Comparison of ENCODE assay signal across 27 mouse cellular contexts in genomic region chr1:181271164-181271563, GRCm38 (mm10). TPM values are rescaled to one million over a fixed set of nuclear protein-coding genes. Genes with fewer than 3 reads are reported as not detected.
DNase-seq lines count a peak whose midpoint lies in the region; ATAC-seq lines count a peak whose summit lies in the region.
"Had no signal": no experiment of that assay in that cellular context is flagged by ENCODE, and none has a peak within 500 bp of the region (broad histone marks: within the 10 kb centered on the region; RNA-seq: fewer than 3 reads in every experiment).

No protein-coding gene starts in this region.

- H3K4me2 ChIP-seq in liver, embryonic 12.5 days = no peak overlapping the region
- no peak overlapping the region for H3K4me2 ChIP-seq in liver, embryonic 11.5 days
- no peak overlapping the region for H3K4me2 ChIP-seq in liver, embryonic 15.5 days
- no peak overlapping the region for H3K4me2 ChIP-seq in hindbrain, embryonic 13.5 days
- H3K4me2 ChIP-seq in forebrain, embryonic 12.5 days = no peak overlapping the region
- H3K4me2 ChIP-seq: heart, embryonic 13.5 days; hindbrain, embryonic 15.5 days had no signal

- H3K27me3 ChIP-seq in liver, embryonic 12.5 days (replicated peaks) = peaks cover 19% of the 10 kb centered on the region
- H3K27me3 ChIP-seq in liver, embryonic 11.5 days (replicated peaks; ENCODE audit: control insufficient read depth, insufficient read depth, low read length) = no peaks in the 10 kb centered on the region
- peaks cover 9% of the 10 kb centered on the region for H3K27me3 ChIP-seq in liver, embryonic 15.5 days
- H3K27me3 ChIP-seq in hindbrain, embryonic 13.5 days = no peaks in the 10 kb centered on the region
- 0 out of 2 replicates have a peak, but pooled peaks cover 4% of the 10 kb centered on the region for H3K27me3 ChIP-seq in forebrain, embryonic 12.5 days
- H3K27me3 ChIP-seq: CH12.LX; hindbrain, embryonic 15.5 days; Patski had no signal

- no peak overlapping the region for H3K4me3 ChIP-seq in liver, embryonic 12.5 days
- H3K4me3 ChIP-seq in liver, embryonic 11.5 days (ENCODE audit: low read depth, low read length) = no peak overlapping the region
- H3K4me3 ChIP-seq in liver, embryonic 15.5 days (replicated peaks) = no peak overlapping the region
- no peak overlapping the region for H3K4me3 ChIP-seq in hindbrain, embryonic 13.5 days
- no peak overlapping the region for H3K4me3 ChIP-seq in forebrain, embryonic 12.5 days (replicated peaks)
- H3K4me3 ChIP-seq: forebrain, embryonic 10.5 days; gastrocnemius, adult 2 months; heart, embryonic 10.5 days; heart, embryonic 13.5 days; hindbrain, embryonic 15.5 days had no signal

- H3K4me1 ChIP-seq in liver, embryonic 12.5 days = peaks cover 23% of the 10 kb centered on the region
- H3K4me1 ChIP-seq in liver, embryonic 11.5 days (replicated peaks; ENCODE audit: control insufficient read depth, insufficient read depth, low read length) = no peaks in the 10 kb centered on the region
- peaks cover 22% of the 10 kb centered on the region for H3K4me1 ChIP-seq in liver, embryonic 15.5 days (replicated peaks)
- no peaks in the 10 kb centered on the region; the same call in 1 of the 2 replicates for H3K4me1 ChIP-seq in hindbrain, embryonic 13.5 days (replicated peaks)
- peaks cover 7% of the 10 kb centered on the region for H3K4me1 ChIP-seq in forebrain, embryonic 12.5 days

- WGBS in liver, embryonic 12.5 days (ENCODE audit: insufficient replicate concordance) = 80% methylated on average over 5 of the region's 5 CpGs
- WGBS in liver, embryonic 11.5 days = 85% methylated on average over 5 of the region's 5 CpGs
- WGBS in liver, embryonic 15.5 days (ENCODE audit: insufficient replicate concordance) = 79% methylated on average over 5 of the region's 5 CpGs
- WGBS in hindbrain, embryonic 13.5 days = 79% methylated on average over 5 of the region's 5 CpGs
- WGBS in forebrain, embryonic 12.5 days = 91% methylated on average over 5 of the region's 5 CpGs

- H3K9me3 ChIP-seq in liver, embryonic 12.5 days (replicated peaks) = no peaks in the 10 kb centered on the region
- H3K9me3 ChIP-seq in liver, embryonic 11.5 days (ENCODE audit: control insufficient read depth, low read length) = no peaks in the 10 kb centered on the region
- no peaks in the 10 kb centered on the region for H3K9me3 ChIP-seq in liver, embryonic 15.5 days (replicated peaks)
- H3K9me3 ChIP-seq in hindbrain, embryonic 13.5 days = no peaks in the 10 kb centered on the region
- H3K9me3 ChIP-seq in forebrain, embryonic 12.5 days = no peaks in the 10 kb centered on the region
- H3K9me3 ChIP-seq: forebrain, embryonic 10.5 days; heart, embryonic 10.5 days; heart, embryonic 13.5 days; hindbrain, embryonic 15.5 days had no signal

- DNase-seq in liver, embryonic 11.5 days (ENCODE audit: low spot score) = no peak
- DNase-seq: adrenal gland, postnatal 10 days; adrenal gland, postnatal 36 days; B cell, adult 2 months; cerebellum, adult 18-20 months; cerebellum, adult 9-10 months; cerebellum, postnatal 14 days; forebrain, postnatal 0 days; gastrocnemius, adult 2 months; gastrocnemius, postnatal 14 days; heart, adult 18-20 months; heart, postnatal 14 days; heart, postnatal 4 days had no signal

- peak overlapping the region; percentile 25; the same call in 1 of the 2 replicates for H3K27ac ChIP-seq in liver, embryonic 12.5 days
- H3K27ac ChIP-seq in liver, embryonic 11.5 days (ENCODE audit: low read depth, low read length) = no peak overlapping the region
- H3K27ac ChIP-seq in liver, embryonic 15.5 days (replicated peaks) = 0 out of 2 replicates have a peak overlapping the region, but pooled peaks have one; percentile 31
- no peak overlapping the region for H3K27ac ChIP-seq in hindbrain, embryonic 13.5 days
- H3K27ac ChIP-seq in forebrain, embryonic 12.5 days = no peak overlapping the region
- H3K27ac ChIP-seq: forebrain, embryonic 10.5 days; gastrocnemius, adult 2 months; heart, embryonic 10.5 days; heart, embryonic 13.5 days; hindbrain, embryonic 15.5 days had no signal

- H3K9ac ChIP-seq in liver, embryonic 12.5 days = no peak overlapping the region
- H3K9ac ChIP-seq in liver, embryonic 11.5 days (ENCODE audit: low read depth, low read length) = no peak overlapping the region
- H3K9ac ChIP-seq in liver, embryonic 15.5 days = no peak overlapping the region
- no peak overlapping the region for H3K9ac ChIP-seq in hindbrain, embryonic 13.5 days
- H3K9ac ChIP-seq in forebrain, embryonic 12.5 days = no peak overlapping the region
- H3K9ac ChIP-seq: forebrain, postnatal 0 days; heart, embryonic 13.5 days; hindbrain, embryonic 15.5 days had no signal

- no peaks in the 10 kb centered on the region for H3K36me3 ChIP-seq in liver, embryonic 12.5 days
- H3K36me3 ChIP-seq in liver, embryonic 11.5 days (ENCODE audit: control insufficient read depth, insufficient read depth, low read length) = no peaks in the 10 kb centered on the region
- no peaks in the 10 kb centered on the region for H3K36me3 ChIP-seq in liver, embryonic 15.5 days (replicated peaks)
- H3K36me3 ChIP-seq in hindbrain, embryonic 13.5 days = no peaks in the 10 kb centered on the region
- no peaks in the 10 kb centered on the region for H3K36me3 ChIP-seq in forebrain, embryonic 12.5 days (replicated peaks)
- H3K36me3 ChIP-seq: forebrain, embryonic 10.5 days; G1E; heart, embryonic 10.5 days; heart, embryonic 13.5 days; hindbrain, embryonic 15.5 days had no signal

- no peak for ATAC-seq in liver, embryonic 12.5 days
- ATAC-seq in liver, embryonic 11.5 days (replicated peaks; ENCODE audit: low FRiP score) = no peak
- ATAC-seq in liver, embryonic 15.5 days (ENCODE audit: insufficient read depth) = peak; percentile 7; the same call in 1 of the 2 replicates
- ATAC-seq in megakaryocyte-erythroid progenitor cell, adult 5-6 weeks (replicated peaks; ENCODE audit: low FRiP score, low TSS enrichment, poor library complexity, severe bottlenecking) = peak; percentile 37; the same call in 1 of the 2 replicates
- no peak for ATAC-seq in hindbrain, embryonic 13.5 days (ENCODE audit: low FRiP score)
- ATAC-seq in inflammation-experienced regulatory T-cells, adult 6 months = no peak
- no peak for ATAC-seq in forebrain, embryonic 12.5 days (ENCODE audit: low FRiP score)
- ATAC-seq: forebrain, embryonic 14.5 days; forebrain, postnatal 0 days; Patski had no signal

RNA-seq across cellular contexts. Expression of gene Wdr26, which starts 59.4 kb away (rescaled TPM):
- 52.5 and 56.7 TPM in 2 replicates for polyA plus RNA-seq in liver, embryonic 12.5 days (2016; fragmentation: Nextera tagmentation; extraction: Ambion mirVana)
- 33.8 and 40.0 TPM in 2 replicates for polyA plus RNA-seq in liver, embryonic 11.5 days (2014; fragmentation: Nextera tagmentation; extraction: Ambion mirVana)
- 40.8 and 45.0 TPM in 2 replicates for polyA plus RNA-seq in liver, embryonic 15.5 days (2015; fragmentation: Nextera tagmentation; extraction: Ambion mirVana)
- 93.5 and 155 TPM in 2 replicates for total RNA-seq in megakaryocyte-erythroid progenitor cell, adult 5-6 weeks (2014; fragmentation: Nextera tagmentation)
- total RNA-seq in megakaryocyte-erythroid progenitor cell, adult 5-6 weeks (2017) = 84.8 and 102 TPM in 2 replicates
- 45.9 and 46.0 TPM in 2 replicates for polyA plus RNA-seq in hindbrain, embryonic 13.5 days (2015; fragmentation: Nextera tagmentation; extraction: Ambion mirVana)
- polyA plus RNA-seq in inflammation-experienced regulatory T-cells, adult 6 months (2017; shearing (Covaris generic)) = 10 to 100 TPM; 40.5 to 46.9 (median 43.1) TPM
- 46.7 and 48.8 TPM in 2 replicates for polyA plus RNA-seq in forebrain, embryonic 12.5 days (2016; fragmentation: Nextera tagmentation; extraction: Ambion mirVana)

Comparison
In these comparisons a context has a peak if more than half of its experiments do, and no peak if none do; other contexts are left out.
1. ATAC-seq: peak in liver, embryonic 15.5 days (single experiment) and megakaryocyte-erythroid progenitor cell, adult 5-6 weeks (single experiment); none in liver, embryonic 12.5 days (single experiment), liver, embryonic 11.5 days (single experiment), hindbrain, embryonic 13.5 days (single experiment), inflammation-experienced regulatory T-cells, adult 6 months (single experiment) and forebrain, embryonic 12.5 days (single experiment).
2. H3K27ac ChIP-seq: peak in liver, embryonic 12.5 days (single experiment) and liver, embryonic 15.5 days (single experiment); none in liver, embryonic 11.5 days (single experiment), hindbrain, embryonic 13.5 days (single experiment) and forebrain, embryonic 12.5 days (single experiment).